Mouse (Mus musculus) embryo, embryonic 11.5 days (tissue): Measurements from ENCODE around the gene Slco1a4.
"Not testable (repeated sequence)": the region's sequence is repeated elsewhere in the genome, so short reads cannot be mapped to it uniquely, and the experiment has no call there.

Source experiments
- DNase-seq: peaks from one replicate; pipeline ENCODE4 v3.0.0-alpha.2; 2012; ENCODE audit warnings: low read depth, low spot score

Gene Slco1a4

GRCm38 (mm10) chr6:141856085-141856484 lies at the start of gene Slco1a4:
TSS of gene Slco1a4 (minus strand) at chr6:141856199.
- DNase-seq: no peak

DNA sequence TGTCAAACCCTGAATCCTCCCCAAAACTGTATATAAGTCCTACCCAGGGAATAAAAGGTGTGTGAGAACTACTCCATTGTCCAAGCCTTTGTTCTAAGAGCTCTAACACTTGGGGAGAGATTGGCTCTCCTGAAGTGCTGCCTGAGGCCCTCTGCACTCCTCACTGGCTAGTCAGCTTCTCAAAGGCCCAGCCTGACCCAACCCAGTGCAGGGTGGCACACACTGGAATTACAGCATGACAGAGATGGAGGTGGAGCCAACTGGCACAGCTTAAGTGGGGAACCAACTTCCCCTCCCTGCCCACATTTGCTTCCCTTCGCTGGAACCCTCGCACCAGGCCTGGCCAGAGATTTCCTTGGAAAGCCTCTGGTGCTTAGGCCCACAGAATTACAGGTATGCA lies 42.2 kb upstream of the Slco1a4 start:
- no peak for DNase-seq

DNA sequence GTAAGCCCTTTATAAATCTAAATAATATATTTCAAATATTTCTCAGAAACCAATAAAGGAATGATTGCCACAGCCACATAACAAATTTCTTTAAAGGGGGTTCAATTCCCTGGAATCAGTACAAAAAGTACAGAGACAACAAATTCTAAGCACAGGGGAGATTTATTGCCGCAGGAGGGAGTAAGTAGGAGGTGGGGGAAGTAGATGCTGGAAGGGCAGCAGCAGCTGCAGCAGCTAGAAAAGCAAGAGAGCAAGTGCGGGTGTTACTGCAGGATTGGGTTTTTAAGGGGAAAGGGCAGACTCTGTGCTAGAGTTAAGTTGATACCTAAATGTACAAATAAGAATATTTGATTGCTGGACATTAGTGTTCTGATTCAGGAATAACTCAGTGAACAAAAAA lies 33.7 kb upstream of the Slco1a4 start:
- no peak for DNase-seq

GRCm38 (mm10) chr6:141888248-141888647 lies 32.2 kb upstream of the Slco1a4 start:
- DNase-seq: no peak

DNA sequence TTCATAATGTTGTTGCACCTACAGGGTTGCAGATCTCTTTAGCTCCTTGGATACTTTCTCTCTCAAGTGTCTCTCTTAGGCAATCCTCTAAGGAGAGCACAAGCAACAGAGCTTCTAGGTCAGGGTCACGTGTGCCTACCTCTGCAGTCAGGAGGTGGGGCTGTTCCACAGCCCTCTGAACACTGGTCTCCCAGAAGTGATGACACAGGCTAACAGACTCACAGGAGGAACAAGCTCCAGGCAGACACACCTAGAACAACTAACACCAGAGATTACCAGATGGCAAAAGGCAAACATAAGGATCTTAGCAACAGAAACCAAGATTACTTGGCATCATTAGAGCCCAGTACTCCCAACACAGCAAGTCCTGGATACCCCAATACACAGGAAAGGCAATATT lies 26.6 kb upstream of the Slco1a4 start:
- no peak for DNase-seq

DNA sequence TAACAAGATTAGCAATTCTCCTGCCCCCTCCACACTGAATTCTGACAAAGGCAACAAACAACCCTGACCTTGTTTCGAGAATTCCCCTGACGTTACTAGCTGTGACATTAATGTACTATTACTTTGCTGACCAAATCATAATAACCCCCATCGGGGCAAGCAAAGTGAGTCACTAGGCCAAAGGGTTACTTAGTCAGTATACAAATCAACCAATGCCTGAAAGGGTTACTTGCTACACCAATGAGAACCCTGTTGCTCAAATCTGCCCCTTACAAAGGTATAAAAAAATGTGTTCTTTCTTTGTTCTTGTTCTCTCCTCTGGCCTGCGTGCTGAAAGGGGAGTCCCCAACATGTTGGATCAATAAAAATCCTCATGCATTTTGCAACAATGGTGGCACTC lies 19.7 kb upstream of the Slco1a4 start:
- not testable (repeated sequence) for DNase-seq

DNA sequence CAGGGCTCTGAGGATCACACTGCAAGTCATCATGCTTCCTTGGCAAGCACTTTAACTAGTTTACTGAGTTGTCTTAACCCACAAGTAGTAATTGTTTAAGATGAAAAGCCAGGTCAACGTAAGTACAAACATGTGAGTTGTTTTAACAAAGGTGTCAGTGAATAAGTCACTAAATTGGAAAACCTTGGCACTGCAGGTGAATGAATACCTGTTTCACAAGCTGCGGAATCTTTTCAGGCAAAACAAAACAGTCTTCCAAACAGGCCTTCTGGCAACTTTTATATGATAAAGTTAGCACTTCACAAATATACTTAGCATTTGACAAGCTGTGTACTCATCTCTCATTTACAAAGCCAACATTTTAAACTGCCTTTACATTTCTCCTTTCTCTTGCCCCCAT lies 15.7 kb upstream of the Slco1a4 start:
- DNase-seq: no peak

- no peak for DNase-seq
These were observed 12.7 kb upstream of the Slco1a4 start for GRCm38 (mm10) chr6:141868735-141869134.

DNA sequence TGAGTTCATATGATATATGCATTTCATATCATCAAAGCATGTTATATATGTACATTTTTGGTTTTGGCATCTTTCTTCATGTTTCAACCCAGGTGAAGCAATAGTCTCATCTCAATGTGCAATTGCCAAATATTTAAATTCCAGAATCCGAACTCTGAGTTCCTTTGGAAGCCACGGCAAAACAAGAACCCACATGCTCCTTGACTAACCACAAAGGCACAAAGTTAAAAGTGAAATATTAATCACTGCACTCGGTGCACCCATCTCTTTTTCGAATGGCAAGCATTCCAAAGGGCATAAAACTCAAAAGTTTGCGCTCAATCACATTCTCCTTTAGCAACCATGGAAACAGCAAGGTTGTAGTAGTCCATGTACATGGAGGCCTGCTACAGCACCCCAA lies 10.0 kb upstream of the Slco1a4 start:
- no peak for DNase-seq

DNA sequence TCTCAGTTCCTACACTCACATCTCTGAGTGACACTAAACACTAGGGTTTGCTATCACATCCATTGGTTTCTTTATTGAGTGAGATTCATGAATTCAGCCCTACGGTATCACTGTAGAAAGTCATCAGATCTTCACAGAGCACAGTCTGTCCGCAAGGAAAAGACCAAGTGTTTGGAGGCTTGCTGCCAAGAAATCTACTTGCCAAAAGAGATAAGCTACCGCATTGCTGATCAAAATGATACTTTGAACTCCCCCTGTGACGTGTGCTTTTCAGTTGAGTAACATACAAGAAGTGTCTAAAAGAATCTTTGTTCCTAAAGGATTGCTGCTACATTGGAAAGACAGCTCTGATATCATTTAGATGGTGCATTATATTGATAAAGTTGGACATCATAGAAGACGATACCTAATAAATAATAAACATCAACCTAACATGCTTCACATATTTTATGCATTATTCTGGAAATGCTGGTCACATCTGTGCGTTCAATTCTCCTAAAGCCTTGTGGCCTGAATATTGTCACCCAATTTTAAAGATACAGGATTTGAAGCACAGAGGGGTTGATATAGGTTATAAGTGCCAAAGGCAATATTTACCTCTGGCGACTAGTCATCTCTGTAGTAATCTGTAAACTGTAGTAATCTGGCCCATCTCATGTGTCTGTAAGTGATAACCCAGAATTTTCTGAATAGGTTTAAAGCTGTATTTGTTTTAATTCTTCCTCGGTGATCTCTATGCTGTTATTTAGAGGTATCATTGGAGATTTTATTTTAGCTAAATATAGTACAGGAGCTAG lies 1.9 kb upstream of the Slco1a4 start:
- DNase-seq: no peak

- no peak for DNase-seq
These were observed 2.4 kb downstream of the Slco1a4 start for GRCm38 (mm10) chr6:141853616-141854015.

GRCm38 (mm10) chr6:141849051-141849450 lies 6.9 kb downstream of the Slco1a4 start:
- no peak for DNase-seq

GRCm38 (mm10) chr6:141797837-141798236 lies 58.2 kb downstream of the Slco1a4 start:
- peak; percentile 38 for DNase-seq

DNA sequence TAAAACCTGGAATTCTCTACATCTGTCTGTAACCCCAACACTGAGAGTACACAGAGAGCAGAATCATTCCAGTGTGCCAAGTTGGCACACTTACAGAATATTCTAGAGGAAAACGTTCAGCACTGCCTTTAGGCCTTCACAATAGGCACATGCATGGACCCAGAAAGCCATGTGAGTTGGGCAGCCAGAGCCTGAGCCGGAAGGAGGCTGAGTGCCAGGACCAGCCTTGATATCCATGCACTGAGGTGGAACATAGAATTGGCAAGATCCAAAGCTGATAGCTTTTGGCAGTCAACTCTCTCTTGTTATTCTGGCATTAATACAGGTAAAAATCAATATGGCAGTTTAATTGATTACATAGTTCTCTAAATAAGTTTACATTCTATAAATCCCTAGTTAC lies 81.5 kb downstream of the Slco1a4 start:
- DNase-seq: no peak

DNA sequence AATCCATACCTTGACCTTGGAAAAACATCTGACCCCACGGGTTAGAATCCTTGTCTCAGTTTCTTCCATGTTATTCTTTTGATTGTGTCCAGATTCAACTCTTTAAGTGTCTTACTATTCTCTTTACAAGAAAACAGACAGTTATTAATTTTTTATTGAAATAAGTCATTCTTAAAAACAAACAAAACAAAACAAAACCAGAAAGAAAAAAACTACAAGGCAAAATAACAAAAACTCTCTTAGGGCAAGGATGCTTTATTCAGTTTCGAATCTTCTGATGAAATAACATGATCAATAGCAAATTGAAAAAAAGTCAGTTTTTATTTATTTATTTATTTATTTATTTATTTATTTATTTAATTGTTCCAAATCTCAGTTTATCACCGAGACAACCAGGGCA lies 82.3 kb downstream of the Slco1a4 start, which contains the start of gene Gm5724:
Gene Gm5724 (minus strand): TSS at position 101 of the 400 bp plus-strand sequence.
- DNase-seq: no peak
